Mouse (Mus musculus): ENCODE results near the gene Ppp2r5a. TPM values are rescaled to one million over a fixed set of nuclear protein-coding genes. Genes with fewer than 3 reads are reported as not detected.
A peak's percentile ranks its signal among the peaks of the same experiment; 100 is the strongest.

Ppp2r5a gene
- polyA plus RNA-seq, 1 experiment: 46.6 TPM

GRCm38 (mm10) chr1:191419991-191420751 lies 17.1 kb upstream of the Ppp2r5a start:
- H3K4me1 ChIP-seq (ENCODE audit: control insufficient read depth, insufficient read depth, insufficient read length, low read length): peaks cover 16% of the 10 kb centered on the region; the same call in 1 of the 2 replicates
- no peak for TF ChIP-seq POLR2A (IDR thresholded peaks at IDR 0.05; ENCODE audit: low read depth, low read length)
- no peak for TF ChIP-seq CTCF (IDR thresholded peaks at IDR 0.05; ENCODE audit: extremely low read depth, insufficient read length, insufficient replicate concordance, low read depth, low read length)
- no peaks in the 10 kb centered on the region for H3K27me3 ChIP-seq (ENCODE audit: control insufficient read depth, insufficient read depth, low read length)
- H3K4me3 ChIP-seq (ENCODE audit: low read depth, low read length): no peak overlapping the region
- 0 out of 2 replicates have a peak overlapping the region, but pooled peaks have one; percentile 51 for H3K27ac ChIP-seq (ENCODE audit: insufficient read depth, low read depth, low read length)
- H3K36me3 ChIP-seq (ENCODE audit: control insufficient read depth, insufficient read depth, low read length): no peaks in the 10 kb centered on the region
- 22% methylated on average over 8 of the region's 8 CpGs for whole genome bisulfite sequencing

DNA sequence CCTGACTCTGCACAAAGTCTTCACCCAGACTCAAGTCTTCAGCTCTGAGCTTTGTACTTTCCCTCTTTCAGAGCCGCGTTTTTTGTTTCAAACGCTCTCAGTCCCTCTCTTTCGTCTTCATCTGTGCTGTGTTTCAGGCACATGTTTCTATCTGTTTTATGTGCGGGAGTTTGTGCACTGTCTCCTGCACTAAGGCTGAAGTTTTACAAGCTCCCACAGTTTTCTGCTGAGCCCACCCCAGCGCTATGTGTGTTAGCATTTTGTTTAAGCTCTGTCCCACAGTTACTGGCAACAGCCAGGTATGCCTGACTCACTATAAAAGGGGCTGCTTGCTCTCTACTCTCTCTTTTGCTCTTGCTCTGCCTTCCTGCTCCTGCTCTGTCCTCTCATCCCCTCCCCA lies 16.3 kb upstream of the Ppp2r5a start:
- peaks cover 16% of the 10 kb centered on the region; the same call in 1 of the 2 replicates for H3K4me1 ChIP-seq (ENCODE audit: control insufficient read depth, insufficient read depth, insufficient read length, low read length)
- whole genome bisulfite sequencing: 87% methylated on average over 6 of the region's 6 CpGs
- no peak overlapping the region for H3K4me3 ChIP-seq (ENCODE audit: low read depth, low read length)
- H3K36me3 ChIP-seq (ENCODE audit: control insufficient read depth, insufficient read depth, low read length): no peaks in the 10 kb centered on the region
- no peak overlapping the region for H3K27ac ChIP-seq (ENCODE audit: insufficient read depth, low read depth, low read length)
- H3K27me3 ChIP-seq (ENCODE audit: control insufficient read depth, insufficient read depth, low read length): no peaks in the 10 kb centered on the region
- TF ChIP-seq CTCF (IDR thresholded peaks at IDR 0.05; ENCODE audit: extremely low read depth, insufficient read length, insufficient replicate concordance, low read depth, low read length): no peak
- no peak for TF ChIP-seq POLR2A (IDR thresholded peaks at IDR 0.05; ENCODE audit: low read depth, low read length)

DNA sequence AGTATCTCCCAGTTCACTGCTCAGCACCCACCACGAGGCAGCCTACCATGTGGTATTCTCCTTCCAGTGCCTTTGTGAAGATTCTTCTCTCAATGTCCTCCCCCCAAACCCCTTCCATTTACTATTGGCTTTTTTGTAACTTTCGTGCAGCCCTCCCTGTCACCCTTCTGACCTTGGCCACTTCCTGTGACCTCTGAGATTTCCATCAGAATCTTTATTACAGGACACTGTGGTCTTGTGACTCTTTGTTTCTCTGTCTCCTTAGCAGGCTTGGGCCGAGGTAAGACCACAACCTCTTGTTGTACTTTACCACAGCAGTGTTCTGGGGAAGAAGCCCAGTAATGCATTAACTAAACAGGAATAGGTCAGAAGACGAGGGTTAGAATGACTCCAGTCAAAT lies 15.9 kb upstream of the Ppp2r5a start:
- H3K4me3 ChIP-seq (ENCODE audit: low read depth, low read length): no peak overlapping the region
- WGBS: 84% methylated on average over 4 of the region's 4 CpGs
- H3K27me3 ChIP-seq (ENCODE audit: control insufficient read depth, insufficient read depth, low read length): no peaks in the 10 kb centered on the region
- TF ChIP-seq POLR2A (IDR thresholded peaks at IDR 0.05; ENCODE audit: low read depth, low read length) (no peak), CTCF (IDR thresholded peaks at IDR 0.05; ENCODE audit: extremely low read depth, insufficient read length, insufficient replicate concordance, low read depth, low read length) (no peak)
- H3K27ac ChIP-seq (ENCODE audit: insufficient read depth, low read depth, low read length): no peak overlapping the region
- peaks cover 16% of the 10 kb centered on the region; the same call in 1 of the 2 replicates for H3K4me1 ChIP-seq (ENCODE audit: control insufficient read depth, insufficient read depth, insufficient read length, low read length)
- H3K36me3 ChIP-seq (ENCODE audit: control insufficient read depth, insufficient read depth, low read length): no peaks in the 10 kb centered on the region

DNA sequence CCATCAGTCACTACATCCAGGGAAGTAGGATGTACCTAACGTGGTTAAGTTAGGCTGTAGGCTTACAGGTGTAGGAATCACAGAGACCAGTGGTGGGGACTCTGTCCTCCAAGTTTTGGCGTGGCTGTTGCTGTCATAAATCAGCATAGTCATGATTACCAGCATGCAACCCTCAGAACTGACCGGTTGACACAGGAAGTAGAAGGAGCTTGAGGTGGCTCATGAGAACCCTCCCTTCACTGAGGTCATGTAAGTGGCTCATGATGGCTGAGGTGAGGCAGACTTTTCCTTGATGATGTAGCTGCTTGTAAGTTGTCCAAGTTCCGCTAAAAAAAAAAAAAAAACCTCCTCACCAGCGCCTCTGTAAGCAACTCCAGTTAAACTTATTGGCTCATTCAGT lies 14.0 kb upstream of the Ppp2r5a start:
- Histone ChIP-seq H3K27ac (ENCODE audit: insufficient read depth, low read depth, low read length) (no peak overlapping the region), H3K36me3 (ENCODE audit: control insufficient read depth, insufficient read depth, low read length) (no peaks in the 10 kb centered on the region), H3K27me3 (ENCODE audit: control insufficient read depth, insufficient read depth, low read length) (no peaks in the 10 kb centered on the region), H3K4me1 (ENCODE audit: control insufficient read depth, insufficient read depth, insufficient read length, low read length) (peaks cover 16% of the 10 kb centered on the region; the same call in 1 of the 2 replicates), H3K4me3 (ENCODE audit: low read depth, low read length) (no peak overlapping the region)
- TF ChIP-seq CTCF (IDR thresholded peaks at IDR 0.05; ENCODE audit: extremely low read depth, insufficient read length, insufficient replicate concordance, low read depth, low read length): no peak
- no peak for TF ChIP-seq POLR2A (IDR thresholded peaks at IDR 0.05; ENCODE audit: low read depth, low read length)
- WGBS: 52% methylated on average over 5 of the region's 5 CpGs

DNA sequence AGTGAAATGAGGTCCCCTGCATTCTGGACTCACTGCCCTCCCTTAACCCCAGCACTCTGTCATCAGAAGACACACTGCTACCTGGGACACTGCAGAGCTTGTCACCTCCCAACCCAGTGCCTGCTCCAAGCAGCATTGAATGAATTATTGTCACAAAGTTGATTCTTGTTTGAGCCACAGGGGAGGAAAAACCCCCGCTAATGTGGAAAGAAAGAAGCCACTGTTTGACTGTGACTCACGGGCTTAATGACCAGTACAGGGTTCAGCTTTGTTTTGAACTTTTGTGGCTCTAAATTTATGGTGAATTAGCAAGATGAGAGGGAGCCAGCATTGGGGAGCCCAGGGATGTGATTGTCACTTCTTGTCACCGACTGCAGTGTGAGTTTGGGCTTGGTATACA lies 13.5 kb upstream of the Ppp2r5a start:
- H3K4me1 ChIP-seq (ENCODE audit: control insufficient read depth, insufficient read depth, insufficient read length, low read length): peaks cover 11% of the 10 kb centered on the region; the same call in 1 of the 2 replicates
- no peak overlapping the region for H3K27ac ChIP-seq (ENCODE audit: insufficient read depth, low read depth, low read length)
- H3K4me3 ChIP-seq (ENCODE audit: low read depth, low read length): no peak overlapping the region
- TF ChIP-seq CTCF (IDR thresholded peaks at IDR 0.05; ENCODE audit: extremely low read depth, insufficient read length, insufficient replicate concordance, low read depth, low read length) (no peak), POLR2A (IDR thresholded peaks at IDR 0.05; ENCODE audit: low read depth, low read length) (no peak)
- no peaks in the 10 kb centered on the region for H3K27me3 ChIP-seq (ENCODE audit: control insufficient read depth, insufficient read depth, low read length)
- H3K36me3 ChIP-seq (ENCODE audit: control insufficient read depth, insufficient read depth, low read length): no peaks in the 10 kb centered on the region
- 25% methylated on average over 3 of the region's 3 CpGs for WGBS

DNA sequence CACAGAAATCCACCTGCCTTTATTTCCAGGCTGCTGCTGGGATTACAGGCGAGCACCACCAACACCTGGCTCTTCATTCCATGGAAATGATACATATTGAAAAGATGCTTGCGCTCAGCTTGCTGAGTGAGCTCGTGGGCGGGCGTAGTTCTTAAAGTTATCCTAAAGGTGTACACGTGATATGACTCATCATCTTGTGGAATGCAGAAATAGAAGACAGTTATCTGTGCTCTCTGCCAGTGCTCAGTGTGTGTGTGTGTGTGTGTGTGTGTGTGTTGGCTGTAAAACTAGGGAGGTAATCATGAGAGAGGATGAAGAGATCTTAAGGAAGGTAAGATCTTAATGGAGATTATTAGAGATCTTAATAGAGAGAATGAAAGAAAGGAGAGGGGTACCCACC lies 11.4 kb upstream of the Ppp2r5a start:
- WGBS: 62% methylated on average over 6 of the region's 6 CpGs
- Histone ChIP-seq H3K4me3 (ENCODE audit: low read depth, low read length) (no peak overlapping the region), H3K27me3 (ENCODE audit: control insufficient read depth, insufficient read depth, low read length) (no peaks in the 10 kb centered on the region), H3K36me3 (ENCODE audit: control insufficient read depth, insufficient read depth, low read length) (no peaks in the 10 kb centered on the region), H3K27ac (ENCODE audit: insufficient read depth, low read depth, low read length) (no peak overlapping the region), H3K4me1 (ENCODE audit: control insufficient read depth, insufficient read depth, insufficient read length, low read length) (peaks cover 3% of the 10 kb centered on the region; the same call in 1 of the 2 replicates)
- no peak for TF ChIP-seq POLR2A (IDR thresholded peaks at IDR 0.05; ENCODE audit: low read depth, low read length)
- no peak for TF ChIP-seq CTCF (IDR thresholded peaks at IDR 0.05; ENCODE audit: extremely low read depth, insufficient read length, insufficient replicate concordance, low read depth, low read length)

DNA sequence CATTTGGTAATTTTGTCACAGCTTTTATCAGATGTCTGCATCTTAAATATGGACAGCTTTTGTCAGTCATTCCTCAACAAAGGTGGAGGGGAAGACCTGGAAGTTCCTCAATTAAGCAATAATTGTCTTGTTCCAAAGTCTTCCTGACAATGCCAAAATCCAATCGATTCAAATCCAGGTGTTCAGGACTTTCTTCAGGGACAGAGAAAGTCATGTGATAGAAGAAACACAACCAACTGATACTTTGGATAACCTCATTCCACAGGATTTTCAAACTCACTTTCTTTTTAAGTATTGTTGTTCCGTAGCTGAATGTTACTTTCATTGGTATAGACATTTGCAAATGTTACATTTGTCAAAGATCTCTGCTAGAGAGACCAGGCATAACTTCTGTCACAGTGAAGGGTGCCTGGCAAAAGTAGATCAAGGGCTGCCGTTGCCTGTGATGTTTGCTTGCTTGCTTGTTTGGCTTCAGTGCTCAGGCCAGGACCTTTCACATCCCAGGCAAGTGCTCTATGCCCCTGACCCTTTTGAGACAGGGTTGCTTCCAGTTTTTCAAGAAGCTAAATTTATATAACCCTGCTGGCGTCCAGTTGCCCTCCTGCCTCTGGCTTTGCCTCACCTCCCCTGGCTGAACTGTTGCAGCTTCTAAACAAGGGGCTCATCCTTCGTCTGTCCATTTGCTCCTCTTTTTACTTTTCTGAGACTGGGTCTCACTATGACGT lies 10.8 kb upstream of the Ppp2r5a start:
- Histone ChIP-seq H3K4me1 (ENCODE audit: control insufficient read depth, insufficient read depth, insufficient read length, low read length) (peaks cover 3% of the 10 kb centered on the region; the same call in 1 of the 2 replicates), H3K27me3 (ENCODE audit: control insufficient read depth, insufficient read depth, low read length) (no peaks in the 10 kb centered on the region), H3K27ac (ENCODE audit: insufficient read depth, low read depth, low read length) (no peak overlapping the region), H3K36me3 (ENCODE audit: control insufficient read depth, insufficient read depth, low read length) (no peaks in the 10 kb centered on the region), H3K4me3 (ENCODE audit: low read depth, low read length) (no peak overlapping the region)
- WGBS: 43% methylated on average over 6 of the region's 6 CpGs
- no peak for TF ChIP-seq CTCF (IDR thresholded peaks at IDR 0.05; ENCODE audit: extremely low read depth, insufficient read length, insufficient replicate concordance, low read depth, low read length)
- no peak for TF ChIP-seq POLR2A (IDR thresholded peaks at IDR 0.05; ENCODE audit: low read depth, low read length)
